Comparison of ENCODE assay signal across 9 mouse cellular contexts in the genomic region with DNA sequence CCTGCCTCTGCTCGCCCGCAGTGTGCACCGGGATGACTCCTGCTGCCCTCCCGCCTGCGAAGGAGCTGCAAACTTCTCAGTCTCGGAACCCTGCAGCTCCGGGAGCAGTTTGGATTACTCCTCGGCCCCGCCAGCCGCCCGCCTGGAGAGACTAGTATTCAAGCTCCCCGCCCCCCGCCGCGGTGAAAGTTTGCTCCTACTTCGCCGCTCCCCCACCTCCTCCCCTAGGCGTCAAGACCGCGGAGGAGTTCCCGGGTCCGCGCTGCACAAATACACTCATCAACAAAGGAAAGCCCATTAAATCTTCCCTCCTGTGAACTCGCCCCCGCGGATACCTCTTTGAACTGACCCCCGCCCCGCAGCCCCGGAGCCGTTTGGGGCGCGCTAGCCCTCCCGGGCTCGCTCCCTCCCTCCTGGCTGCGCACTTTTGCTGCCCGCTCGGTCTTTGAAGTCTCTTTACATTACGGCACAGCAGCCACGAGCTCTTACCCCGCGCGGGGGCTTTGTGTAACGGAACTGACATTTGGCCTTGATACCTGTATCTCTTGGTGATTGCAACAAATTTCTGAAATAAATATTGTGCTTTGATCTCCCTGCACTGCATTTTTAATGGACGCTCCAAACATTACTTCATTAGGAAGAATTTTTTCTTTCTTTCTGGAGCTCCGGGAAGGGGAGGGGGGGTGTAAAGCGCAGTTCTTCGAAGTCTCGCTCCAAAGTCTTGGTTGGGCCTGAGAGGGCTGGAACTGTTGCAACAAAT. TPM values are rescaled to one million over a fixed set of nuclear protein-coding genes. Genes with fewer than 3 reads are reported as not detected.
DNase-seq lines count a peak whose midpoint lies in the region; ATAC-seq and TF ChIP-seq lines count a peak whose summit lies in the region.
"Had no signal": no experiment of that assay in that cellular context is flagged by ENCODE, and none has a peak within 500 bp of the region (broad histone marks: within the 10 kb centered on the region; RNA-seq: fewer than 3 reads in every experiment).

No protein-coding gene starts in this region.

- peak; percentile 24 for DNase-seq in gastrocnemius, adult 2 months
- DNase-seq in gastrocnemius, postnatal 36 days = no peak
- DNase-seq in adrenal gland, adult 8-10 months = peak; percentile 18
- DNase-seq in kidney, postnatal 10 days = peak; percentile 66
- DNase-seq in mesoderm, embryonic 11.5 days (ENCODE audit: low read depth, low spot score) = peak; percentile 44
- peak; percentile 70 for DNase-seq in testis, postnatal 10 days (ENCODE audit: low spot score)
- DNase-seq in layer of hippocampus, adult 18-20 months (ENCODE audit: low spot score in 2 of 2) = no peak

- no peaks in the 10 kb centered on the region for H3K36me3 ChIP-seq in heart, embryonic 15.5 days

- H3K4me2 ChIP-seq in heart, embryonic 15.5 days = peak overlapping the region; percentile 78

- ATAC-seq in heart, embryonic 15.5 days (replicated peaks; ENCODE audit: insufficient number of reproducible peaks, insufficient read depth, low FRiP score, low read depth) = no peak

- intact Hi-C loops in gastrocnemius, adult 2 months (cut with DNase I) = no loop called here
- intact Hi-C loops in gastrocnemius, postnatal 36 days (cut with DNase I) = no loop called here

- peaks cover 51% of the 10 kb centered on the region for H3K4me1 ChIP-seq in heart, embryonic 15.5 days (replicated peaks)

- peaks cover 81% of the 10 kb centered on the region for H3K27me3 ChIP-seq in heart, embryonic 15.5 days

- H3K9me3 ChIP-seq in heart, embryonic 15.5 days (replicated peaks) = no peaks in the 10 kb centered on the region

- peak overlapping the region; percentile 61 for H3K4me3 ChIP-seq in gastrocnemius, adult 2 months
- H3K4me3 ChIP-seq in heart, embryonic 15.5 days = peak overlapping the region; percentile 45

- no peak overlapping the region for H3K27ac ChIP-seq in gastrocnemius, adult 2 months
- no peak overlapping the region for H3K27ac ChIP-seq in heart, embryonic 15.5 days

- H3K9ac ChIP-seq in heart, embryonic 15.5 days = 0 out of 2 replicates have a peak overlapping the region, but pooled peaks have one; percentile 9

- under 1% methylated on average over 48 of the region's 48 CpGs for WGBS in heart, embryonic 15.5 days

- no peak for TF ChIP-seq CTCF in gastrocnemius, adult 2 months (IDR thresholded peaks at IDR 0.05)

RNA-seq across cellular contexts. Expression of a gene that starts 2.7 kb away (rescaled TPM):
- not detected for total RNA-seq in gastrocnemius, adult 2 months (2021)
- total RNA-seq in gastrocnemius, postnatal 36 days (2021) = not detected
- 1 to 10 TPM; 2.9 to 3.6 (median 3.4) TPM for total RNA-seq in adrenal gland, adult 8-10 months (2022)
- 0.55 and 1.1 TPM in 2 replicates for polyA plus RNA-seq in heart, embryonic 15.5 days (2015; fragmentation: Nextera tagmentation; extraction: Ambion mirVana)
- total RNA-seq in layer of hippocampus, adult 18-20 months (2021) = under 1 TPM; 0.15 to 0.30 TPM
- total RNA-seq: common myeloid progenitor, adult 5-6 weeks had no signal

RNA-seq across cellular contexts. Expression of a gene that starts 36.6 kb away (rescaled TPM):
- not detected for total RNA-seq in gastrocnemius, adult 2 months (2021)
- total RNA-seq in gastrocnemius, postnatal 36 days (2021) = not detected
- under 1 TPM; 0.28 to 0.68 (median 0.38) TPM for total RNA-seq in adrenal gland, adult 8-10 months (2022)
- 0.66 and 1.3 TPM in 2 replicates for polyA plus RNA-seq in heart, embryonic 15.5 days (2015; fragmentation: Nextera tagmentation; extraction: Ambion mirVana)
- total RNA-seq in layer of hippocampus, adult 18-20 months (2021) = under 1 TPM; 0.54 to 0.58 TPM
- total RNA-seq: common myeloid progenitor, adult 5-6 weeks had no signal

Comparison
In these comparisons a context has a peak if more than half of its experiments do, and no peak if none do; other contexts are left out.
1. DNase-seq: peak in gastrocnemius, adult 2 months (single experiment), adrenal gland, adult 8-10 months (single experiment), kidney, postnatal 10 days (single experiment), mesoderm, embryonic 11.5 days (single experiment) and testis, postnatal 10 days (single experiment); none in gastrocnemius, postnatal 36 days (0 of 2) and layer of hippocampus, adult 18-20 months (0 of 2).